Mouse (Mus musculus): Measurements from ENCODE around the gene Nedd9. TPM values are rescaled to one million over a fixed set of nuclear protein-coding genes. Genes with fewer than 3 reads are reported as not detected.

The Nedd9 gene
- total RNA-seq, 2 experiments from 2014 or later: 19.8 to 21.0 TPM

DNA sequence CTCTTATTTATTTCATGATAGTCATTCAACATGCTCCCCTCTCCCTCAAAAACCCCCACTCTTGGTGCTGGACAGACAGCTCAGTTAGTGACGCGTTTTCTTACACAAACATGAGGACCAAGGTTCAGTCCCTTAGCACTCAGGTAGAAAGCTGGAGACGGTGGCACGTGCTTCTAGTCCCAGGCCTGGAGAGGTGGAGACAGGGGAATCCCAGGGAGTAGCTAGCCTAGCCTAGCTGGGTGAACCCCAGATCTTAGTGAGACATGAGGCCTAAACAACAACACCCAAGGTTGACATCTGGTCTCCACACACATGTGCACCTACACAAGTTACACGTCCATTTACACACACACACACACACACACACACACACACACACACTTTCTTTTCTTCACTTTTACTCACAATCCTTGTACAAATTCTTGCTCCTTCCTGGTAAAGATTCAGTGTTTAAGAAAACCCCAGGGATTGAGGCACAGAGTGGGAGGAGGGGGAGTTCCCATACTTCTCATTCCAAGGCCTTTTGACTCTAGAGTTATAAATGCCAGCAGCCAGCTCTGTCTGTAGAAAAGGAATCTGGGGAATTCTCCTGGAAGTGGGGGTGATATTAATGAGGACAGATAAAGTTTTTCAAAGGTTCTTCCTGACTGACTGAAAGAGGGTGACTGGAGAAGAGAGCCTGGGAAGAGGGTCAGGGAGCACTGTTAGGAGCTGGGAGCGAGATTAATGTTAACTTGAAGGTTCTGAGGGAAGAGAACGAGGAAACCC, 29.9 kb downstream of the Nedd9 start:
- intact Hi-C loops (cut with DNase I): no loop called here
- no peak for DNase-seq

DNA sequence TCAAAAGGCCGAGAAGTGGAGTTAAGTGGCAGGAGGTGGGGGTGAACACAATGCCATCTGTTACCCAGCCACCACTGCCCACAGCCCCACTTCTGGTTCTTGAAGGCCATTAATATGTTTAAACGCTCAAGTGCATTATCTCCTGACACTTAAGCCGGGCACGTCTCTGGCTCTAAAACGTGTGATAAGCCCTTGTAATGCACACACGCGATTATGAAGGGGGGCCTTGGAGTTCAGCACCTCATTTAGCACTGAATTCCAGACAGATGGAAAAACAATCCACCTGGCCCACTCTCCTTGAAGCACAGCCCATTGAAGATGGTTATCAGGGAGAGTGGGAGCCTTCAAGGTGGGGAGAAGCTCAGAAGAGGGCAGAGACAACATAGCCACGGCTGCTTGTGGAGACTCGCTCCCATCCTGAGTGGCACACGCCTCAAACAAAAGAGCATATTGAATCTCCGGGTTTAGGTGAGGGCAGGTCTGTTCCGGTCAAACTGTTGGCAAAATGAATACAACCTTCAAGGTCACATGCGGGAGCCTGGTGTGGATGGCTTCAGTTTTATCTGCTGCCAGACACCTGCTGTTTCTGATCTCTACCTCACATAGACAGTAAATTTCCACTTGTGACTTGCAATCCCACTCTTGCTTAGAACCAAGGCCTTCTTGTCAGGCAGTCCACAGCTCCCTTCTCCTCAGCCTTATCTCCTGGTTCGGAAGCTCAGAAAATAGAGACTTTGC, 30.7 kb downstream of the Nedd9 start:
- no peak for DNase-seq
- intact Hi-C loops (cut with DNase I): no loop called here

DNA sequence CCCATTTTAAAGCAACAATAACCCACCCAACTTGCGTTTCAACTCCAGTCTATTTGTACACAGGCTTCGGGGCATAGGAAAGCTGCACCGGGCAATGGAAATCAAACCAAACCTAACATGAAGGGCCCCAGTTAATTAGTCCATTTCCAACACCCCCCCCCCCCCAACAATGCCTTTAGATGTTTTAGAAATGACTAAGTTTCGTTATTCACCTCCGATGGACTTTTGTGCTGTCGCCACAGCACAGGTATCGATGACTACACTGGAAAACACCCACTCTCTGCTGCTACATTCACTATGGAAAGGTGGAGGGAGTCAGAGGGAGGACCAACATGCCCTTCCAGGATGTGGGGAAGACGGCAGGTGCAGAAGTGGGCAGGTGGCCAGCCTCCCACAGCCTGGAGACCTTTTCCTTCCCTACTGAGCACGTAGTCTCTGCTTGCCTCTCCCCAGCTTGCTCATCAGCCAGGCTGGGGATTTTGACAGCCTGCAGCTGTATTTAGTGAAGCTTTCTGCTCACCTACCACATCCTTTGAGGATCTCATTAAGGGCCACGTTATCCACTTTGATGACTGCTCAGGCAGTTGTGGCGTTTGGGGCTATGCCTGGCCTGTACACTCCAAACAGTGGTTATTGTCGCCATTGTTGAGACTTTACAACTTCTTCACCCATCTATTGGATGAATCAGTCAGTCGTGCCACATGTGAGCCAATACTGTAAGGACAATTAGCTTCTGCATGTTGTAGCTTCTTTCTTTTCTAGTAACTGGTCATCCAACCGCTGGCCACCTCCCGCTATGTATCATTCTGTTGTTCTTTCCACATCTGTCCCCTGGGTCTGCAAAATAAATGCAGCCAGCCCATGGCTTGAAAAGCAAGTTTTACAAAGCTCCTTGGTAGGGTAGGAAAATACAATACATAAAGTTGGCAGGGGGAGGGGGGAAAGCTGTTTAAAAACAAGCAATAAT, 33.7 kb downstream of the Nedd9 start:
- DNase-seq: no peak
- intact Hi-C loops (cut with DNase I): no loop called here

DNA sequence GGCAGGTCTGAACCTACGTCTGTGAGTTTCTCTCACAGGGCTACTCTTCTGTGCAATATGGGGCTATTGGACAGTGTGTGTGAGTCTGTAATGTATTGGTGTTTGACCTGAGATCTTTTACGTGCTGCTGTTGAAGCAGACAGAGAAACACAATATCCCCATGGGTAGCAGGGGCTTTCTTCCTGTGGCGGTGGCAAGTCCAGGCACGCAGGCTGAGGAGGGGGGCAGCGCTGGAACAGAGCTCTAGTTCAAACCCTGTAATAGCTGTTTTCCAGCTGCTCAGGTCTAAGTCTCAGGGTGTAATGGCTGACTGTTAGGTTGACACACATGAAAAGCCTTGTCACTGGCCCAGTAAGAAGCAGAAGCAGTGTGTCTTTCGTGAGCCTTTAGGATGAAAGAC, 36.3 kb downstream of the Nedd9 start:
- no peak for DNase-seq
- intact Hi-C loops (cut with DNase I): no loop called here

DNA sequence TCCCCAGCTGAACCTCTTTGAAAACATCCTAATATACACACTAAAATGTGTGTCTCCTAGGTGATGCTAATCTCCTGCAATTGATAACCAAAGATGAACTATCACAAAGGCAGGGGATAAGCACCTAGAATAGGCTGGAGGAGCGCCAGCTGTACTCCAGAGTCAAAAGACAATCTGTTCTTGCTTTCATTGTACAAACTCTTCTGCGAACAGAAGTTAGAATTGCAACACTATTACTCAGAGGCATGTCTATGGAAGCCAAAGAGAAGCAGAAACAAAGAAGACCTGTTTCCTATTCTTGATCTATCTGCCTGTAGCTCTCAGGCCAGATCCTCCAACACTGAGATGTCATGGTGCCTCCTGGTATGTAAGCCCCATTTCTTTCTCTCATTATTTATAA, 38.0 kb downstream of the Nedd9 start:
- no peak for DNase-seq
- intact Hi-C loops (cut with DNase I): no loop called here

DNA sequence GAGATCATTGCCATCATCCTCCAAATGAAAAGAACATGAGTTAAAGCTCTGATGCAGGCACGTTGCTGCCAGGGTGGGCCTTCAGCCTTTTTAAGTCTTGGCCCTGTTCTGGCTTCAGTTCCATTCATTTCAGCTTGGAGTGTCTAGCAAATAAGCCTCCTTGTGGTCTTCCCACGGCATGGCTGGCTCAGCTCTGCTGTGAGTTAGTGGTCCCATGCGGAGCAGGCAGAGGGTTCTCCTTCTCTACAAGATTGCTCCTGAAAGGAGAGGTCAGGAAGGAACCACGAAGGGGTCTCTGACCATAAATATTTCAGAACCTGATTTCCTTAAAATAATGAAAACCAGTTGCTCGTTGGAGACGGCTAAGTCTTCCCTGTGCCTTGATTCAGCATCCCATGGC, 40.0 kb downstream of the Nedd9 start:
- intact Hi-C loops (cut with DNase I): no loop called here
- DNase-seq: peak; percentile 3

DNA sequence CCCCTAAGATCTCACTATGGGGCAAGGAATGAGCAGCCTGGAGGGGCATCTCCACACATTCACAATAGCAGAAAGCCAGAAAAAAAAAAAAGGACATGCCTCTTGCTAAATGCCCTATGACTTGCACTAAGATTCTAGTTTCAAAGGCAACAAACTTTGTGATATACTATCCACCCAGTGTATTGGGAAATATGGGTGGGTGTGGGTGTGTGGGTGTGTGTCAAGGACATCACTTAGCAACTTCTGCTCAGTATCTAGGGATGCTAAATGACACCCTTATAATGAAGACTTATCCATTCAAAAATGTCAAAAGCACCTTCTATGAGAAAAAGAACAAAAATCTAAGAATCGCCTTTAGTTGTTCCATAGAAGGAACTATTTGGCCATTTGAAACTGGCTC, 40.6 kb downstream of the Nedd9 start:
- DNase-seq: no peak
- intact Hi-C loops (cut with DNase I): no loop called here

DNA sequence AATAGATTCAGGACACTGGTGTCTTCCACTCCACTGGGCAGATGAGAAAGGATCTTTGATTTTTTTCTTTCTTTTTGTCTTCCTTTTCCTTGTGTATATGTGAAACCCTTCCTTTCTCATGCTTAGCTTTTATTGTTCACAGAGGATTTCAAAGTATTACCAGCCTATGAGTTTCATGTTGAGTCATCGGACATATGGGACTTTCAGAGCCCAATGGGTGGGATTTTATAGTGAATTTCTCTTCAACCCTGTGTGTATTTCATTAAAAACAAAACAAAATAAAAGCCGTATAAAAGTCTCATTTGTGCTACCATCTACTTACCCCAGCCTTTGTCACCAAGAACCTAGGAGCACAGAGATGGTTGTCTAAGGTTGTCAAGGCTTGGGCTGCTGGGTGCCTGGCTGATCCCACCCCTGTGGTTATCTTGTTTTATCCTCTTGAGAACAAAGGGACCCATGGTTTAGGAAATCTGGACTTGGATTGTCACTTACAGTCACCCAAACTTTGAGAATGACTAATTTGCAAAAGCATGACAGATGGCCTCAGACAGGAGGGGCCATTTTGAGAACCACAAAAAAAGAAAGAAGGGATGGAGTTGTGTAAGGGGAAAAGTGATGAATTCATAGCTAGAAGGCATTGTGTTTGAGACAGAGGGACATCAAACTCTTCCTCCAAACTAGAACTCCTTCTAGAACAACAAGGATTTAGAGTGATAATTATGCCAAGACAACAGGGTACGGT, 41.9 kb downstream of the Nedd9 start:
- intact Hi-C loops (cut with DNase I): no loop called here
- DNase-seq: no peak

DNA sequence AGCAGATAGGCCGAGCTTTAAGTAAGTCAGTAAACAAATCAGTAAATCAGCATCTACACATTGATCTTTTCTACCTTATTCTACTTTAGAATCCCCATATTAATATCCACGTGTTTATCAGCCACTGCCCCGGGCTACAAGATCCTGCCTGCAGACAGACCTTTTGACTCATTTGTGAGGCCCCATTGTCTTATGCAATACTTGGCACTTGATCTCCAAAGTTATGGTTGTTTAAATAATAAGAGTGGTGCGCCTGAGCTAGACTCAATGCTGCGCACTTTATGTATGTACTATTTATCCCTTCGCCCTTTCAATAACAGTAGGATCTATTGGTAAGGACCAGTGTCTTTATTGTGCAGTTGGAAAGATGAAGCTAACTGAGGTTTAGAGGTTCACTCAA, 42.9 kb downstream of the Nedd9 start:
- DNase-seq: no peak
- intact Hi-C loops (cut with DNase I): no loop called here

DNA sequence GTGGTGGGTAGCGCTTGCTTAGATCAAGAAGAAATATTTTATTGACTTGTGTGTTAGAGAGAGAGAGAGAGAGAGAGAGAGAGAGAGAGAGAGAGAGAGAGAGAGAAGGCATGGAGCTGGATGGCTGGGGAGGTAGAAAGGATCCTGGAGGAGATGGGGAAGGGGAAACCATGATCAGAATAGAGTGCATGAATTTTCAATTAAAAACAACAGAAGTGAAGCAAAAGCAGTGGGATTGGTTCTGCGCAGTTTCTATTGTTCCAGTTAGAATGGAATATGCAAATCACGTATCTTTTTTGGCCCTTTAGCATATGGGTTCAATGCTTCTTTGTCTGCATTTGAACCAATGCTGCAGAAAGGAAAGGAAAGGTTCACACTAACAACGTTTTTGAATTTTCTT, 45.0 kb downstream of the Nedd9 start:
- no peak for DNase-seq
- intact Hi-C loops (cut with DNase I): no loop called here

DNA sequence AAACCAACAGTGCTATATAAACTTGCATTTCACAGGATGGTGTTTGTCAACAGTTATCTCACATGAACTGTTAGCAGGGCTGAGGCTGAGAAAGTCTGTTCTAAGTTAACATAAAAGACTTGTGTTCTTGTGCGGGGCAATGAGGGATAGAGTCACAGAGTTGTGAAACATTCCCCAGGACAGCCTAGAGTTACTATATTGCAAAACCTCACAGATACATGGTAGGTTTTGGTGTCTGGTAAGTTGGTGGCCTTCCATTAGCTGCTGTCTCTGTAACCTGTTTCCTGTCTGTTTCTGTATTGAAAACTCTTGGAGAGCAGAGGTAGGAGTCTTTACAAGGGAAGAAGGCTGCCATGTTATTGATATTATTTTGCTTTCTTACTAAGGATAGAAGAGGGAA, 47.0 kb downstream of the Nedd9 start:
- intact Hi-C loops (cut with DNase I): no loop called here
- no peak for DNase-seq

DNA sequence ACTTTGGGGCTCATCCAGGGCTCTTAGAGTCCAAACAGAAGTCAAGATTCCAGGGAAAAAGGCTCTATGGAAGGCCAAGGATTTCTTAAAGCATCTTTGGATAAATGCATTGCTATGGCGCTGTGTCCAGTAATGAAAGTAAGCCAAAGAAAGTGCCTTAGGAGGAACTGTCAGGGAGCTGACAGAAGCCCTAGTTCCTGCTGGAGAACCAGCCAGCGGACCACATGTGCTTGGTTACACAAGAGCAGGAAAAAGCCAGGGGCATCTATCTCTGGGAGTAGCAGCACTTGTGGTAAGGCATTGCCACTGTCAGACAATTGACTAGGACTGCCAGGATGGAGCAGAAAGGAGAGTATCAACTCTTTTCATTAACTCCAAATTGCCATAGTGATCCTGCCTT, 49.8 kb downstream of the Nedd9 start:
- intact Hi-C loops (cut with DNase I): no loop called here
- no peak for DNase-seq

DNA sequence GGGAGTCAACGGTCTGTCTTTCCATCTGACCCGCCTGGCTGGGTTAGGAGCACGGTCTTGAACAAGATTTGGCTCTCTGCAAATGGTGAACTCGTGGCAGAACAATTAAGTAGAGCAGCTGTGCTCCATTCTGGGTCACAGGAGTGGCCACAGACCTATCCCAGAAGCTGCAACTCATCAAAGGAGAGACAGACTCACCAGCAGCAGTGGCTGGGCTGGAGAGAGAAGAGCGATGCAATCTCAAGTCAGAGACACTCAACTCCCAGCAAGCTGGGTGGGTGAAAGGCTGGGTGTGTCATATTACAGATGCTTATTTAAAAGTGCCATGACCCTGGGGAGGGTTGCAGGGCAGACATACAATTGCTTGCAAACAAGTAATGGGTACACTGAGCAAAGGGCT, 50.4 kb downstream of the Nedd9 start:
- intact Hi-C loops (cut with DNase I): no loop called here
- DNase-seq: no peak

DNA sequence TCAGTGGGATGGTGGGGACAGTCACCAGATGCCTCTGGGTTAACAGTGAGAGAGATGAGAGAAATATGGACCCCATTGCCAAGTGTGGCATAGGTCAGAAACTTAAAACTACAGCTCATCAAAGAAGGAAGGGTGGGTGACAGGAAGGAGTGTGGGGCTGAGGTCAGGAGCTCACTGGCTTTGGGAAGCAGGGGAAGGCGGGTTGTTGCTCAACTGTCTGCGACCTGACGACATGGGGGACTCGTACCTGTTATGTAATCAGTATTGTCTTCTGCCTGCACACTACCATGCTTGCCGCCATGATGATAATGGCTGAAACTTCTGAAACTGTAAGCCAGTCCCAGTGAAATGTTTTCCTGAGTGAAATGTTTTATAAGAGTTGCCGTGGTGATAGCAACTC, 54.0 kb downstream of the Nedd9 start:
- intact Hi-C loops (cut with DNase I): no loop called here
- no peak for DNase-seq

DNA sequence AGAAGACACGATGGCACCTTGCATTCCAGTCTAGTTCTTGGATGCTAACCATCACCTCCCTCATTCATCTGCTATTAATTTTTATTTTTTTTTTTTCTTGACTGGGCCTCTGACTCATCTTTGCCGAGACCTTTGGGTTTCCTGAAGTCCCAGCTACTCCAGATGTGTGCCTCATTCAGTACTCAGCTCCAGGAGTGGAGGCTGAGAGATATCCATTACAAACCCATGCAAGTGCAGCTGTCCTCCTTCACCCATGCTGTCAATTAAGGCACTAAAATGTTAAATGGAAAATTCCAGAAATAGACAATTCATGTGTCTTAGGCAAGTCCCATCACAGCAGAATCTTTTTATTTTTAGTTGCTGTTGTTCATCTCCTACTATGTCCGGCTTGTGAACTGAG, 55.4 kb downstream of the Nedd9 start:
- intact Hi-C loops (cut with DNase I): no loop called here
- no peak for DNase-seq

DNA sequence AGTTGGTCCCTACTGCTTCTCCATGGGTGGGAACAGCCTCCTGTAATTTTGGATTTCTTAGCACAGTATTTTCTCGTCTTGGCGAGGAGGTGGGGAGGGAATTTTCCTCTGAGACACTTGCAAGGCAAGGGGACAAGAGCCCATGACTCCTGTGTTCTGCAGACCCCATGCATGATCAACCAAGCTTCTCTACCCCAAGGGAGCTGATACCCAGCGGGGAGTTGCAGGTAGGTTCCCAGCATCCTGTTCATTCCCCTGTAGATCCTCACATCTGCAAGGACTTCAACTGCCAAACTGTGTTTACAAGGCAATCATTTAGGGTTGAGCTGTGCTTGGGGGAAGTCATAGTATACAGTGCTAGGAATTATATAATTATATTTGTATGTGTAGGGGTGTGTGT, 60.1 kb downstream of the Nedd9 start:
- no peak for DNase-seq
- intact Hi-C loops (cut with DNase I): no loop called here

DNA sequence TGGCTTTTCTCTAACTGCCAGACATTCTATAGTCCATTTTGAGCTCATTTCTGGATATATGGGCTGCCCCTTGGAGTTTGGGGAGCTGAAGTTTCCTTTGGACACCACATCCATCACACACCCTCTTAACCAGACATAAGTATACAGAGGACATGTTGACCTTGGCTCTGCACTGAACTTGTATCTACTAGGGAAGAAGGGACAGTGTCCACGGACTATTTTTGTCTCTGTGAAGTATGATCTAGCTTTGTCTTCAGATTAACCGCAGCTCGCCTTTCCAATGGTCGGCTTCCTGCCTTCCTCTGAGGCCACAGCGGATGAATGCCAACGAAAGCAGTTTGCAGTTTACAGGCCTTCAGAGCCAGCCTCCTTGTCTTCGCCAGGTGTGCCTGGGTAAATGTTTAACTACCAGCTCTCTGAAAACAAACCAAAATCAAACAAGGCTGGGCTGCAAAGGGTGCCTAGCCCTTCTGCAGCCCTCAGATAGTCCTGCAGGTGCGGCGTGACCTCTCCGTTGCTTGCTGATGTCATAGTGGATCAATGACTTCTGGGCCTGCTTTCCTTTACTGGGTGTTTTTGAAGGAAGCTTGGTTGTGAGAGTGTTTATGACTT, 63.6 kb downstream of the Nedd9 start:
- no peak for DNase-seq
- intact Hi-C loops (cut with DNase I): no loop called here

DNA sequence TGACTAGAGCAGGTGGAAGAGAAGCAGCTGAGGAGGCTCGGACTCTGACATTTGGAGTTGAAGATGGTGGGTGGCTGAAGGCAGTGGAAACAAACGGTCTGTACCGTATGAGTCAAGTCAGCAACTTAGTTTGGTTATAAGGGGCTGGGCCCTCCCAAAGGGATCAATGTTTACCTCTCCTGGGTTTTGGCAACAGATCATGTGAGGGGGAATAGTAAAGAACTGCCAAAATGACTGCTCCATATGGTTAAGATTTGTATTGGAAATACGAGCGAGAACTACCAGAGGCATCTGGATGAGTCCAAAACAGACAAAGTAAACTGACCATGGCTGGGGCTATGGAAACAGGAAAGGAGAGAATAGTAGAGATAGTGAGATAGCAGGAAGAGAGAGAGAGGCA, 64.6 kb downstream of the Nedd9 start:
- intact Hi-C loops (cut with DNase I): no loop called here
- DNase-seq: no peak

DNA sequence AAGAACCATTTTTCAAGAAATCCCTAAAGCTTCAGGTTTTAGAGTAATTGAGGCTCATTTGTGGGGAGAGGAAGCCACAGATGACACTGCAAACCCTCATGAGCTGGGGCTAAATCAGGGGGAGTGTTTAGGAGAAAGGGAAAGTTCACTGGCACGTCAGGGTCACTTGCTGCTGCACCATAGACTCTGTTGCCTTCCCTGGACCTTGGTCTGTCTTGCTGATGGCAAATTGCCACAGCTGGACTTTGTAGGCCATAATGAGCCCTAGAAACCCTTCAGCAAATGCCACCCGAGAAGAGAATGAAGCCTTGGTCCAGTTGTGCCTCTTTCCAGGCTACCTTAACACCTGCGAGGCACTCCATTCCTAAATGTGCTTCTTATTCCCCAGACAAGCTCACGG, 66.8 kb downstream of the Nedd9 start:
- intact Hi-C loops (cut with DNase I): no loop called here
- DNase-seq: no peak

DNA sequence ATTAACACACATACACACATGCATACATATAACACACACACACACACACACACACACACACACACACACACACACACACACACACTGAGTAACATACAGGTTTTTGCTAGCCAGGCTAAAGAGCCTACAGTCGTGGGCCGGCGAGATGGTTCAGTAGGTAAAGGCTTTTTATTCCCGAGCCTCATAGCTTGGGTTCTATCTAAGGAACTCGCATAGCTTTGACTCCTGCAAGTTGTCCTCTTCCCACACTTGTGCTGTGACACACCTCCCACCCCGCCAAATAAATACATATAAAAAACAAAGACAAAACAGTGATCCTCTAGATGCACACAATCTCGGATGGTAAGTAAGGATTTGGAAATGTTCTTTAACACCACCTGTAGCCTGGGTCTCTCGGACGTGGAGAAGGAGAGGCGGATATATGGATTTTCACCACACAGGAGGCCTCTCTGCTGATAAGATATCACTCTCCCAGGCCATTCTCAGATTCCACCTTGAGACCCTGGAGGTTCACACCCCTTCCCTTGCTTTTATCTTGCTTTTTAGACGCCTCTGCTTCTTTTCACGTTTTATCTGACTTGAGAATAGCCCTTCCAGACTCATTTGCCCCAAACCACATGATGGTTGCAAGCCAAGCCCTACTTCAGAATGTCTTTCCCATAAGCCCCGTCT, 68.8 kb downstream of the Nedd9 start:
- DNase-seq: no peak

More for the DNA sequence above, 68.8 kb downstream of the Nedd9 start:
- intact Hi-C loops (cut with DNase I): no loop called here
